Mouse (Mus musculus) limb, embryonic 12.5 days (tissue): ENCODE results near the gene Gm3448. TPM values are rescaled to one million over a fixed set of nuclear protein-coding genes. Genes with fewer than 3 reads are reported as not detected.
"Not testable (repeated sequence)": the region's sequence is repeated elsewhere in the genome, so short reads cannot be mapped to it uniquely, and the experiment has no call there.

Experiments used
- ATAC-seq: fragments of 200-750 bp; cut with Nextera tagmentation; 2 replicates; pipeline ENCODE4 v1.8.0; 2017; ENCODE audit warnings: low read depth, moderate TSS enrichment; ENCODE audit not compliant: insufficient number of reproducible peaks, insufficient read depth, low FRiP score, low TSS enrichment
- H3K27ac ChIP-seq: fragments of 300-500 bp; sonication (generic); 2 replicates; pipeline ENCODE4 v1.5.1; 2016; ENCODE audit warnings: mild to moderate bottlenecking, moderate library complexity
- H3K27me3 ChIP-seq: fragments of 300-500 bp; sonication (generic); 2 replicates; pipeline ENCODE4 v1.6.1; 2016; ENCODE audit warnings: mild to moderate bottlenecking, moderate library complexity
- H3K36me3 ChIP-seq: fragments of 300-500 bp; sonication (generic); 2 replicates; pipeline ENCODE4 v1.6.1; 2016; ENCODE audit warnings: mild to moderate bottlenecking, moderate library complexity
- H3K4me1 ChIP-seq: fragments of 300-500 bp; sonication (generic); replicated peaks from 2 replicates; pipeline ENCODE4 v1.6.1; 2016
- H3K4me2 ChIP-seq: fragments of 300-500 bp; sonication (generic); 2 replicates; pipeline ENCODE4 v1.6.1; 2016; ENCODE audit warnings: mild to moderate bottlenecking, moderate library complexity
- H3K4me3 ChIP-seq: fragments of 300-500 bp; sonication (generic); replicated peaks from 2 replicates; pipeline ENCODE4 v1.5.1; 2016; ENCODE audit warnings: mild to moderate bottlenecking
- H3K9ac ChIP-seq: fragments of 300-500 bp; sonication (generic); replicated peaks from 2 replicates; pipeline ENCODE4 v1.6.1; 2016; ENCODE audit warnings: mild to moderate bottlenecking, moderate library complexity
- H3K9me3 ChIP-seq: fragments of 300-500 bp; sonication (generic); 2 replicates; pipeline ENCODE4 v1.6.1; 2016; ENCODE audit warnings: mild to moderate bottlenecking, moderate library complexity
- WGBS: fragments of 180-500 bp; shearing (Covaris S2); methylation state at CpG from one replicate; pipeline ENCODE4 v1.1.7; 2016; 5-methylcytosine and 5-hydroxymethylcytosine counted together
- polyA plus RNA-seq: library from polyadenylated mRNA; unstranded; fragments of >200 nt; fragmentation: Nextera tagmentation; extraction: Ambion mirVana; gene quantifications from 2 replicates; pipeline ENCODE4 v1.2.1, GENCODE M21; 2016

The Gm3448 gene
- polyA plus RNA-seq, 1 experiment from 2014 or later, result 4.2 TPM

GRCm38 (mm10) chr17:15025513-15025912 is 15.8 kb downstream of the Gm3448 start:
- ATAC-seq, H3K27me3 ChIP-seq: not testable (repeated sequence)
- no CpG with 5 or more reads among the region's 6 CpGs for WGBS

GRCm38 (mm10) chr17:15024502-15025193 is 16.7 kb downstream of the Gm3448 start:
- peak; percentile 88 for ATAC-seq
- H3K4me1 ChIP-seq, H3K9me3 ChIP-seq, H3K4me3 ChIP-seq, H3K4me2 ChIP-seq, H3K27me3 ChIP-seq, H3K9ac ChIP-seq, H3K27ac ChIP-seq, H3K36me3 ChIP-seq: not testable (repeated sequence)
- no CpG with 5 or more reads among the region's 48 CpGs for WGBS

More at GRCm38 (mm10) chr17:15025513-15025912, 15.8 kb downstream of the Gm3448 start:
- H3K9ac ChIP-seq, H3K4me2 ChIP-seq, H3K27ac ChIP-seq, H3K36me3 ChIP-seq, H3K4me3 ChIP-seq, H3K9me3 ChIP-seq, H3K4me1 ChIP-seq: not testable (repeated sequence)

- not testable (repeated sequence) for H3K9me3 ChIP-seq, H3K27me3 ChIP-seq, H3K4me1 ChIP-seq, H3K9ac ChIP-seq, H3K27ac ChIP-seq, H3K4me2 ChIP-seq, H3K36me3 ChIP-seq, H3K4me3 ChIP-seq
- WGBS, result no CpG with 5 or more reads among the region's 97 CpGs
- peak; percentile 60 for ATAC-seq
Observed at GRCm38 (mm10) chr17:15023878-15024492, 17.4 kb downstream of the Gm3448 start.

- not testable (repeated sequence) for H3K36me3 ChIP-seq, H3K4me1 ChIP-seq, H3K9me3 ChIP-seq, H3K4me3 ChIP-seq, H3K4me2 ChIP-seq, H3K27ac ChIP-seq, H3K9ac ChIP-seq, H3K27me3 ChIP-seq, ATAC-seq
- WGBS, result 82% methylated on average over 3 of the region's 3 CpGs
Observed at GRCm38 (mm10) chr17:15021503-15022220, 19.7 kb downstream of the Gm3448 start.

- H3K4me1 ChIP-seq, H3K27me3 ChIP-seq, H3K4me3 ChIP-seq, H3K36me3 ChIP-seq, H3K9ac ChIP-seq, H3K4me2 ChIP-seq, H3K9me3 ChIP-seq, H3K27ac ChIP-seq: not testable (repeated sequence)
- ATAC-seq, result peak; percentile 96
- WGBS, result no CpG with 5 or more reads among the region's 60 CpGs
Observed at GRCm38 (mm10) chr17:15009706-15010413, 31.5 kb downstream of the Gm3448 start, which contains the start of gene Gm3435. Gene Gm3435 (plus strand): TSS chr17:15010176.

- H3K27me3 ChIP-seq, H3K4me2 ChIP-seq, H3K27ac ChIP-seq, H3K9me3 ChIP-seq, H3K4me1 ChIP-seq, ATAC-seq, H3K9ac ChIP-seq, H3K4me3 ChIP-seq, H3K36me3 ChIP-seq: not testable (repeated sequence)
- no CpG with 5 or more reads among the region's 3 CpGs for WGBS
Observed at GRCm38 (mm10) chr17:15009088-15009487, 32.2 kb downstream of the Gm3448 start.

GRCm38 (mm10) chr17:15000047-15000446 is 41.3 kb downstream of the Gm3448 start:
- WGBS, result no CpG with 5 or more reads among the region's 4 CpGs
- not testable (repeated sequence) for H3K9ac ChIP-seq, H3K4me3 ChIP-seq, H3K4me2 ChIP-seq, H3K27me3 ChIP-seq, ATAC-seq, H3K9me3 ChIP-seq, H3K27ac ChIP-seq, H3K36me3 ChIP-seq, H3K4me1 ChIP-seq

GRCm38 (mm10) chr17:14994140-14994539 is 47.2 kb downstream of the Gm3448 start:
- not testable (repeated sequence) for H3K27me3 ChIP-seq, ATAC-seq, H3K9ac ChIP-seq, H3K4me1 ChIP-seq, H3K4me2 ChIP-seq, H3K9me3 ChIP-seq, H3K4me3 ChIP-seq, H3K36me3 ChIP-seq, H3K27ac ChIP-seq
- no CpG with 5 or more reads among the region's 5 CpGs for whole genome bisulfite sequencing

- H3K27me3 ChIP-seq, H3K9ac ChIP-seq, H3K36me3 ChIP-seq, H3K4me2 ChIP-seq, H3K27ac ChIP-seq, H3K9me3 ChIP-seq, H3K4me1 ChIP-seq, H3K4me3 ChIP-seq: not testable (repeated sequence)
- peak; percentile 91 for ATAC-seq
- WGBS, result no CpG with 5 or more reads among the region's 47 CpGs
Observed at GRCm38 (mm10) chr17:14993139-14993832, 48.1 kb downstream of the Gm3448 start.

GRCm38 (mm10) chr17:14992522-14993138 is 48.7 kb downstream of the Gm3448 start:
- no CpG with 5 or more reads among the region's 98 CpGs for WGBS
- H3K27me3 ChIP-seq, H3K9me3 ChIP-seq, H3K9ac ChIP-seq, H3K4me3 ChIP-seq, H3K27ac ChIP-seq, H3K4me2 ChIP-seq, H3K4me1 ChIP-seq, H3K36me3 ChIP-seq: not testable (repeated sequence)
- ATAC-seq, result peak; percentile 71
